Mouse (Mus musculus): ENCODE data around the gene Mxi1. TPM values are rescaled to one million over a fixed set of nuclear protein-coding genes. Genes with fewer than 3 reads are reported as not detected.

The Mxi1 gene
- total RNA-seq, 1 experiment, result 20.1 TPM

- no peak overlapping the region for H3K9ac ChIP-seq (ENCODE audit: insufficient read depth, low read depth, low read length, poor library complexity, severe bottlenecking)
- in situ Hi-C loops (cut with MboI; ENCODE audit: low sequenced_read_pairs in 2 of 2, unreplicated experiment in 2 of 2), result no loop called here
- no peak overlapping the region for H3K27ac ChIP-seq (ENCODE audit: insufficient read depth, low read depth, low read length, poor library complexity, severe bottlenecking)
- no peaks in the 10 kb centered on the region; a peak in 2 of 4 replicates for H3K4me1 ChIP-seq (ENCODE audit: control insufficient read depth in 2 of 2, insufficient read depth in 2 of 2, low read length in 2 of 2, poor library complexity in 1 of 2)
- TF ChIP-seq ZNF384 (IDR thresholded peaks at IDR 0.05; ENCODE audit: low read depth, low read length) (no peak), MAFK (IDR thresholded peaks at IDR 0.05; ENCODE audit: insufficient read depth, low read depth, low read length) (no peak), HCFC1 (IDR thresholded peaks at IDR 0.05; ENCODE audit: borderline replicate concordance, insufficient read depth, low read length) (no peak), CHD2 (IDR thresholded peaks at IDR 0.05; ENCODE audit: low read depth, low read length) (no peak), ZC3H11A (IDR thresholded peaks at IDR 0.05; ENCODE audit: borderline replicate concordance, low read depth, low read length) (no peak)
- no peak overlapping the region for H3K4me3 ChIP-seq (ENCODE audit: insufficient read depth in 1 of 2, low read depth in 1 of 2, low read length in 2 of 2, poor library complexity in 1 of 2, severe bottlenecking in 1 of 2)
- no peaks in the 10 kb centered on the region for H3K9me3 ChIP-seq (ENCODE audit: control insufficient read depth, insufficient read depth, low read depth, low read length)
- no peaks in the 10 kb centered on the region for H3K36me3 ChIP-seq (ENCODE audit: control insufficient read depth, insufficient read depth, low read length, poor library complexity, severe bottlenecking)
- DNase-seq (ENCODE audit: low read depth, low spot score), result no peak
Measured at GRCm38 (mm10) chr19:53264821-53265727, 45.2 kb upstream of the Mxi1 start.

- no peaks in the 10 kb centered on the region for H3K36me3 ChIP-seq (ENCODE audit: control insufficient read depth, insufficient read depth, low read length, poor library complexity, severe bottlenecking)
- no peak overlapping the region for H3K4me3 ChIP-seq (ENCODE audit: insufficient read depth in 1 of 2, low read depth in 1 of 2, low read length in 2 of 2, poor library complexity in 1 of 2, severe bottlenecking in 1 of 2)
- TF ChIP-seq MAFK (IDR thresholded peaks at IDR 0.05; ENCODE audit: insufficient read depth, low read depth, low read length) (no peak), ZC3H11A (IDR thresholded peaks at IDR 0.05; ENCODE audit: borderline replicate concordance, low read depth, low read length) (no peak), ZNF384 (IDR thresholded peaks at IDR 0.05; ENCODE audit: low read depth, low read length) (no peak), CHD2 (IDR thresholded peaks at IDR 0.05; ENCODE audit: low read depth, low read length) (no peak), HCFC1 (IDR thresholded peaks at IDR 0.05; ENCODE audit: borderline replicate concordance, insufficient read depth, low read length) (no peak)
- no peak overlapping the region for H3K9ac ChIP-seq (ENCODE audit: insufficient read depth, low read depth, low read length, poor library complexity, severe bottlenecking)
- no peaks in the 10 kb centered on the region for H3K4me1 ChIP-seq (ENCODE audit: control insufficient read depth in 2 of 2, insufficient read depth in 2 of 2, low read length in 2 of 2, poor library complexity in 1 of 2)
- in situ Hi-C loops (cut with MboI; ENCODE audit: low sequenced_read_pairs in 2 of 2, unreplicated experiment in 2 of 2), result no loop called here
- no peak for DNase-seq (ENCODE audit: low read depth, low spot score)
- no peaks in the 10 kb centered on the region for H3K9me3 ChIP-seq (ENCODE audit: control insufficient read depth, insufficient read depth, low read depth, low read length)
- H3K27ac ChIP-seq (ENCODE audit: insufficient read depth, low read depth, low read length, poor library complexity, severe bottlenecking), result no peak overlapping the region
Measured at GRCm38 (mm10) chr19:53267305-53267704, 43.0 kb upstream of the Mxi1 start.

GRCm38 (mm10) chr19:53273055-53273722, 37.1 kb upstream of the Mxi1 start:
- TF ChIP-seq ZNF384 (IDR thresholded peaks at IDR 0.05; ENCODE audit: low read depth, low read length) (no peak), ZC3H11A (IDR thresholded peaks at IDR 0.05; ENCODE audit: borderline replicate concordance, low read depth, low read length) (no peak), HCFC1 (IDR thresholded peaks at IDR 0.05; ENCODE audit: borderline replicate concordance, insufficient read depth, low read length) (no peak), MAFK (IDR thresholded peaks at IDR 0.05; ENCODE audit: insufficient read depth, low read depth, low read length) (no peak), CHD2 (IDR thresholded peaks at IDR 0.05; ENCODE audit: low read depth, low read length) (no peak)
- no peak for DNase-seq (ENCODE audit: low read depth, low spot score)
- H3K4me1 ChIP-seq (ENCODE audit: control insufficient read depth in 2 of 2, insufficient read depth in 2 of 2, low read length in 2 of 2, poor library complexity in 1 of 2), result peaks cover 0 to 6% of the 10 kb centered on the region in 2 experiments; a peak in 1 of 4 replicates

GRCm38 (mm10) chr19:53273781-53274428, 36.4 kb upstream of the Mxi1 start:
- in situ Hi-C loops (cut with MboI; ENCODE audit: low sequenced_read_pairs in 2 of 2, unreplicated experiment in 2 of 2), result no loop called here
- Histone ChIP-seq H3K36me3 (ENCODE audit: control insufficient read depth, insufficient read depth, low read length, poor library complexity, severe bottlenecking) (no peaks in the 10 kb centered on the region), H3K4me1 (ENCODE audit: control insufficient read depth in 2 of 2, insufficient read depth in 2 of 2, low read length in 2 of 2, poor library complexity in 1 of 2) (peaks cover 0 to 6% of the 10 kb centered on the region in 2 experiments; a peak in 1 of 4 replicates), H3K9me3 (ENCODE audit: control insufficient read depth, insufficient read depth, low read depth, low read length) (no peaks in the 10 kb centered on the region), H3K9ac (ENCODE audit: insufficient read depth, low read depth, low read length, poor library complexity, severe bottlenecking) (no peak overlapping the region), H3K27ac (ENCODE audit: insufficient read depth, low read depth, low read length, poor library complexity, severe bottlenecking) (no peak overlapping the region), H3K4me3 (ENCODE audit: insufficient read depth in 1 of 2, low read depth in 1 of 2, low read length in 2 of 2, poor library complexity in 1 of 2, severe bottlenecking in 1 of 2) (no peak overlapping the region)
- TF ChIP-seq CHD2 (IDR thresholded peaks at IDR 0.05; ENCODE audit: low read depth, low read length), result no peak
- TF ChIP-seq HCFC1 (IDR thresholded peaks at IDR 0.05; ENCODE audit: borderline replicate concordance, insufficient read depth, low read length), result no peak
- no peak for TF ChIP-seq ZC3H11A (IDR thresholded peaks at IDR 0.05; ENCODE audit: borderline replicate concordance, low read depth, low read length)
- TF ChIP-seq ZNF384 (IDR thresholded peaks at IDR 0.05; ENCODE audit: low read depth, low read length), result no peak
- no peak for TF ChIP-seq MAFK (IDR thresholded peaks at IDR 0.05; ENCODE audit: insufficient read depth, low read depth, low read length)
- no peak for DNase-seq (ENCODE audit: low read depth, low spot score)

More at GRCm38 (mm10) chr19:53273055-53273722, 37.1 kb upstream of the Mxi1 start:
- in situ Hi-C loops (cut with MboI; ENCODE audit: low sequenced_read_pairs in 2 of 2, unreplicated experiment in 2 of 2), result no loop called here
- H3K36me3 ChIP-seq (ENCODE audit: control insufficient read depth, insufficient read depth, low read length, poor library complexity, severe bottlenecking), result no peaks in the 10 kb centered on the region
- no peak overlapping the region for H3K27ac ChIP-seq (ENCODE audit: insufficient read depth, low read depth, low read length, poor library complexity, severe bottlenecking)
- H3K9ac ChIP-seq (ENCODE audit: insufficient read depth, low read depth, low read length, poor library complexity, severe bottlenecking), result no peak overlapping the region
- H3K4me3 ChIP-seq (ENCODE audit: insufficient read depth in 1 of 2, low read depth in 1 of 2, low read length in 2 of 2, poor library complexity in 1 of 2, severe bottlenecking in 1 of 2), result no peak overlapping the region
- no peaks in the 10 kb centered on the region for H3K9me3 ChIP-seq (ENCODE audit: control insufficient read depth, insufficient read depth, low read depth, low read length)

Data from ES-E14 (cell line).